Mouse (Mus musculus) ES-Bruce4 (cell line): ENCODE results near the gene Zfp385c.

Source experiments
- CTCF ChIP-seq: IDR thresholded peaks from one replicate; pipeline ENCODE4 v1.8.1; 2011; ENCODE audit warnings: low read depth, low read length
- POLR2A ChIP-seq: IDR thresholded peaks from one replicate; pipeline ENCODE4 v1.8.1; 2011; ENCODE audit warnings: low read length; ENCODE audit not compliant: insufficient read depth

DNA sequence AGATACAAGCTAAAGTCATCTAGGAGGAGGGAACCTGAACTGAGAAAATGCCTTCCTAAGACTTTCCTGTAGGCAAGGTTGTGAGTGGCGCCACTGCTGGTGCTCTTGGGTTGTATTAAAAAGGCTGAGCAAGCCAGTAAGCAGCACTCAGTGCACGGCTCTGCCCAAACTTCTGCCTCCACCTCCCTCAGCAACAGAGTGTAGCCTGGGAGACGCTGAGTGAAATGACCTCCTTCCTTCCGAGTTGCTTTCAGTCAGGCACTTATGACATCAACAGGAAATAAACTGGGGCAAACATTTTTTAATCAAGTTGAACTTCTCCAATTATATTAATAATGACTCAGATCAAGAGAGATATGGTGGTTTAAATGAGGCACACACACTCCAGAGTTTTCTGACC, 83.5 kb downstream of the Zfp385c start:
- no peak for TF ChIP-seq CTCF
- no peak for TF ChIP-seq POLR2A
